Mouse (Mus musculus) kidney, embryonic 14.5 days (tissue): ENCODE data around the gene Adora3. TPM values are rescaled to one million over a fixed set of nuclear protein-coding genes. Genes with fewer than 3 reads are reported as not detected.

ENCODE experiments used
- ATAC-seq: fragments of 200-750 bp; cut with Nextera tagmentation; 2 replicates; pipeline ENCODE4 v1.8.0; 2017; ENCODE audit warnings: moderate number of reproducible peaks, mild to moderate bottlenecking, moderate TSS enrichment, moderate library complexity; ENCODE audit not compliant: low FRiP score, low TSS enrichment
- H3K27ac ChIP-seq: fragments of 300-500 bp; sonication (generic); 2 replicates; pipeline ENCODE4 v1.5.1; 2014; ENCODE audit warnings: low read depth, mild to moderate bottlenecking, low read length, moderate library complexity, mixed read lengths
- H3K27me3 ChIP-seq: fragments of 300-500 bp; sonication (generic); 2 replicates; pipeline ENCODE4 v1.6.1; 2014; ENCODE audit warnings: mild to moderate bottlenecking, low read length; ENCODE audit not compliant: control insufficient read depth, insufficient read depth
- H3K36me3 ChIP-seq: fragments of 300-500 bp; sonication (generic); 2 replicates; pipeline ENCODE4 v1.6.1; 2014; ENCODE audit warnings: low read length, mixed read lengths; ENCODE audit not compliant: control insufficient read depth, insufficient read depth
- H3K4me1 ChIP-seq: fragments of 300-500 bp; sonication (generic); 2 replicates; pipeline ENCODE4 v1.6.1; 2014; ENCODE audit warnings: low read length, mixed read lengths; ENCODE audit not compliant: control insufficient read depth, insufficient read depth
- H3K4me2 ChIP-seq: fragments of 300-500 bp; sonication (generic); replicated peaks from 2 replicates; pipeline ENCODE4 v1.6.1; 2014; ENCODE audit warnings: low read depth, mild to moderate bottlenecking, low read length
- H3K4me3 ChIP-seq: fragments of 300-500 bp; sonication (generic); 2 replicates; pipeline ENCODE4 v1.5.1; 2014; ENCODE audit warnings: mild to moderate bottlenecking, low read length
- H3K9ac ChIP-seq: fragments of 300-500 bp; sonication (generic); 2 replicates; pipeline ENCODE4 v1.6.1; 2014; ENCODE audit warnings: low read depth, mild to moderate bottlenecking, low read length, moderate library complexity
- H3K9me3 ChIP-seq: fragments of 300-500 bp; sonication (generic); 2 replicates; pipeline ENCODE4 v1.6.1; 2016; ENCODE audit warnings: low read length; ENCODE audit not compliant: control insufficient read depth
- WGBS: fragments of 180-500 bp; shearing (Covaris S2); extraction: QIAGEN DNeasy Blood & Tissue Kit; methylation state at CpG from one replicate; pipeline ENCODE4 v1.1.7; 2014; 5-methylcytosine and 5-hydroxymethylcytosine counted together
- polyA plus RNA-seq: library from polyadenylated mRNA; unstranded; fragments of >200 nt; fragmentation: Nextera tagmentation; extraction: Ambion mirVana; gene quantifications from 2 replicates; pipeline ENCODE4 v1.2.1, GENCODE M21; 2014

Adora3 gene
- 0.18 TPM in 1 of 2 replicates, not detected in the other for polyA plus RNA-seq

DNA sequence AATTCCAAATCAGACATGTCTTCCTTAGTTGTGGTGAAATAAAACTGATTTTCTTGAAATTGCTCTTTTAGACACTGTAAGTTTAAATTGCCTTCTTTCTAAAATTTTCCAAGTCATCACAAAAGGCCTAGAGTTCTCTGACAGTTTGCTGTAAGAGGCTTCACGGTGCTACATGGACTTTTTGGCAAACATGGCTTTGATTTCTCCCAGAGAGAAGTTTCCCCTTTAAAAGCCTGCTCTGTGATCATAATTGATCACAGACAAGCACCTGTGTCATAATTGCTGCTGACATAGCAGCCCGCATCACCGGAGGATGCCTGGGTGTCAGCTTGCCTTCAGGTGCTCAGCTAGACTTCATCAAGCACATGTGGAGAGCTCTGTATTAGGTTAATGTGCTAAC lies at the start of gene Adora3, which contains the start of gene Tmigd3:
Adora3 (plus strand) TSS at position 301 of the 400 bp plus-strand sequence.
Tmigd3 (plus strand) TSS at position 346 of the 400 bp plus-strand sequence.
- Histone ChIP-seq H3K4me2 (no peak within 1 kb of the TSS), H3K36me3 (no peaks in the 10 kb centered on the region), H3K4me3 (no peak within 1 kb of the TSS), H3K27ac (no peak within 1 kb of the TSS), H3K4me1 (peaks cover 7% of the 10 kb centered on the region; the same call in 1 of the 2 replicates), H3K27me3 (no peaks in the 10 kb centered on the region), H3K9me3 (no peaks in the 10 kb centered on the region), H3K9ac (no peak within 1 kb of the TSS)
- WGBS: 88% methylated on average over 3 of the region's 3 CpGs
- ATAC-seq: no peak

DNA sequence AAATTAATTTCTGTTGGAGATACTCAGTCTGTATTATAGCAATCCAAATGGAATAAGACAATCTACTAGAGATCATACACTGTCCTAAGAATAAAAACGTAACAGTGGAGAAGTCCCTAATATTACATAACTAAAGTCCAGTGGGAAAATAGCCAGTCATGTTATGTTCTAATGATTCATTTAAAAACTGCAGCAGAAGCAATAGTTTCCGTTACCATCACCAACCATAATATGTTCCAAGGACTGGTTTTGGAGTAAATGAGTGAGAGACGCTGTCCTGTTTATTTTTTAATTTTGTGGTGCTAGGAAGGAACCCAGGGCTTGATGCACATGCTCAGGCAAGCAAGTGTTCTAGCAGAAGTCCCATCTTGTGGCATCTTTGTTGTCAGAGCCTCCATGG lies 49.2 kb upstream of the Adora3 start:
- H3K36me3 ChIP-seq: no peaks in the 10 kb centered on the region
- H3K4me3 ChIP-seq: no peak overlapping the region
- no peaks in the 10 kb centered on the region for H3K27me3 ChIP-seq
- H3K4me1 ChIP-seq: no peaks in the 10 kb centered on the region; the same call in 1 of the 2 replicates
- no peak for ATAC-seq
- no peaks in the 10 kb centered on the region for H3K9me3 ChIP-seq
- H3K9ac ChIP-seq: no peak overlapping the region
- no peak overlapping the region for H3K4me2 ChIP-seq
- no peak overlapping the region for H3K27ac ChIP-seq
- 92% methylated on average over 3 of the region's 3 CpGs for WGBS

- ATAC-seq: no peak
- H3K9ac ChIP-seq: no peak overlapping the region
- H3K36me3 ChIP-seq: no peaks in the 10 kb centered on the region
- no peaks in the 10 kb centered on the region for H3K9me3 ChIP-seq
- H3K4me3 ChIP-seq: no peak overlapping the region
- no peaks in the 10 kb centered on the region; the same call in 1 of the 2 replicates for H3K4me1 ChIP-seq
- no peak overlapping the region for H3K4me2 ChIP-seq
- no peaks in the 10 kb centered on the region for H3K27me3 ChIP-seq
- no peak overlapping the region for H3K27ac ChIP-seq
Observed at GRCm38 (mm10) chr3:105823609-105824008, 47.0 kb upstream of the Adora3 start.

GRCm38 (mm10) chr3:105824103-105824502 lies 46.6 kb upstream of the Adora3 start:
- Histone ChIP-seq H3K36me3 (no peaks in the 10 kb centered on the region), H3K27ac (no peak overlapping the region), H3K4me3 (no peak overlapping the region), H3K9ac (no peak overlapping the region), H3K9me3 (no peaks in the 10 kb centered on the region), H3K27me3 (no peaks in the 10 kb centered on the region), H3K4me1 (no peaks in the 10 kb centered on the region; the same call in 1 of the 2 replicates), H3K4me2 (no peak overlapping the region)
- no peak for ATAC-seq
- 39% methylated on average over 5 of the region's 5 CpGs for WGBS

DNA sequence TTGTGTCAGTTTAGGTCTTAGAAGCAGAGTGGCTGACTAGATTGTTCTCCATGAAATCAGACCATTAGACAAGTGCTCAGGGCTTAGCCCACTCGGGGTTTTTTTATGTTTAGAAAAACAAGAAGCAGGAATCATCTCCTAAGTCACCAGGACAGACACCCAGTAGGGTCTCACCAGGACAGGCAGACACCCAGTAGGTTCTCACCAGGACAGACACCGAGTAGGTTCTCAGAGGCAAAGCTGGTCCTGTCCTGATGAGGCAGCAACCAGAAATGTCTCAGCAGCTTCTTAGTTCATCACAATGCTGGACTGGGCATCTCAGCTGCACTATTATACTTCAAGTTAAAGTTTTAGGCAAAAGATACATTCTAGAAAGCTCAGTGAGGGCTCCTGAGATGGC lies 46.0 kb upstream of the Adora3 start:
- WGBS: 46% methylated on average over 2 of the region's 2 CpGs
- no peak for ATAC-seq
- H3K4me2 ChIP-seq: no peak overlapping the region
- no peaks in the 10 kb centered on the region for H3K36me3 ChIP-seq
- H3K27me3 ChIP-seq: no peaks in the 10 kb centered on the region
- H3K9me3 ChIP-seq: no peaks in the 10 kb centered on the region
- H3K9ac ChIP-seq: no peak overlapping the region
- no peaks in the 10 kb centered on the region; the same call in 1 of the 2 replicates for H3K4me1 ChIP-seq
- H3K4me3 ChIP-seq: no peak overlapping the region
- H3K27ac ChIP-seq: no peak overlapping the region

- WGBS: 38% methylated on average over 7 of the region's 7 CpGs
- peak; percentile 66; the same call in 1 of the 2 replicates for ATAC-seq
Observed at GRCm38 (mm10) chr3:105825501-105826161, 45.0 kb upstream of the Adora3 start.

DNA sequence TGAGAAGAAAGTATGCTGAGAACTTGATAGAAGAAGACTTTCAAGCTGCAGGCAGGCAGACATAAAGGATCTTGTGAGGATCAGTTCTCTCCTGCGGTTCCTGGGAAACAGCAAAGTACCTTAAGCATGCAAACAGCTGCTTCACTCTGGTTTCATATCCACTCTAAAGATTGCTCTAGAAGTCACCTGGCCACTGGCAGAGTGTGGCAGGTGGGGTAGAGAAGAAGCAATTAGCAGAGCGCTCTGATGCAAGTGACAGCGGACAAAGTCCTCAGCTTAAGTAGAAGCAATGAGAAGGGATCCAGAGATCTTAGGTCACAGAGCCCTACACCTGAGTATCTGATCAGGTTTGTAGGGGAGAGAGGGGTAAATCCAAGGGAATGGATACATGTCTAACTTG lies 39.1 kb upstream of the Adora3 start:
- 90% methylated on average over 3 of the region's 3 CpGs for WGBS

More at GRCm38 (mm10) chr3:105825501-105826161, 45.0 kb upstream of the Adora3 start:
- no peak overlapping the region for H3K4me3 ChIP-seq
- no peaks in the 10 kb centered on the region for H3K9me3 ChIP-seq
- H3K4me1 ChIP-seq: no peaks in the 10 kb centered on the region; the same call in 1 of the 2 replicates
- no peaks in the 10 kb centered on the region for H3K27me3 ChIP-seq
- H3K27ac ChIP-seq: no peak overlapping the region
- H3K4me2 ChIP-seq: no peak overlapping the region
- H3K36me3 ChIP-seq: no peaks in the 10 kb centered on the region
- no peak overlapping the region for H3K9ac ChIP-seq

GRCm38 (mm10) chr3:105835875-105836274 lies 34.8 kb upstream of the Adora3 start:
- no peak overlapping the region for H3K9ac ChIP-seq
- no peaks in the 10 kb centered on the region for H3K27me3 ChIP-seq
- no peak for ATAC-seq
- no peaks in the 10 kb centered on the region for H3K4me1 ChIP-seq
- WGBS: 87% methylated on average over 3 of the region's 3 CpGs
- H3K4me2 ChIP-seq: no peak overlapping the region
- no peaks in the 10 kb centered on the region for H3K9me3 ChIP-seq
- no peaks in the 10 kb centered on the region for H3K36me3 ChIP-seq
- H3K27ac ChIP-seq: no peak overlapping the region
- no peak overlapping the region for H3K4me3 ChIP-seq

More for the DNA sequence above, 39.1 kb upstream of the Adora3 start:
- Histone ChIP-seq H3K9ac (no peak overlapping the region), H3K27ac (no peak overlapping the region), H3K9me3 (no peaks in the 10 kb centered on the region), H3K4me3 (no peak overlapping the region), H3K36me3 (no peaks in the 10 kb centered on the region), H3K4me1 (no peaks in the 10 kb centered on the region), H3K4me2 (no peak overlapping the region), H3K27me3 (no peaks in the 10 kb centered on the region)
- no peak for ATAC-seq

GRCm38 (mm10) chr3:105836883-105837282 lies 33.8 kb upstream of the Adora3 start:
- 88% methylated on average over 3 of the region's 3 CpGs for WGBS
- no peaks in the 10 kb centered on the region for H3K27me3 ChIP-seq
- H3K4me3 ChIP-seq: no peak overlapping the region
- ATAC-seq: no peak
- no peaks in the 10 kb centered on the region for H3K9me3 ChIP-seq
- H3K4me2 ChIP-seq: no peak overlapping the region
- H3K36me3 ChIP-seq: no peaks in the 10 kb centered on the region
- H3K4me1 ChIP-seq: no peaks in the 10 kb centered on the region
- no peak overlapping the region for H3K9ac ChIP-seq
- no peak overlapping the region for H3K27ac ChIP-seq
